ENCODE assay signal across 12 mouse cellular contexts in the genomic region with DNA sequence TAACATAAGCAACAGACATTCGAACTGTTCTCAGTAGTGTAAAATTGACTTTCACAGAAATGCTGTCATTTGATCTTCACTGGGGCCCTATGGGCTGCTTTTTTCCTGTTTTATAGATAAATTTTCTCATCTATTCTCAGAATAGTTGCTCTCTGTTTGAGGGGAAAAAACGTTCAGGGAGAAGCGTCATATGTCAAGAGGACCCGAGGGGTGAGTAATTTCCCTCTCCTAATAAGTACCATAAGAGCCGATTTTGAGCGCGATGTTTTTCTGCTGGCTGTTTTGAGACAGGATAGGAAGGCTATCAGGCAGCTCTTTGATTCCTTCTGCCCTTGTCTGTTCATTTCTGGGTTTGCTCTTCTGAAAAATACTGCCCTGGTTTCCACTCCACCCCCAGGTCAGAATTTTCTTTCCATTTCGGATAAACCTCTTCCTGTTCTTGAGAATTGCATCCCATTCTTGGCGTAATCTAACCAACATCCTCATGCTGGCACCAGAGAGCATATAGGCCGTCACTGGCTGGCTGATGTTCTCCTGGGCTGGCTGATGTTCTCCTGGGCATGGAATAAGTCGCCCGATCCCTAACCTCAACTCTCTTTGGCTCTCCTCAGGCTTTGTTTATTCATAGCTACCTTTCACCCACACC. TPM values are rescaled to one million over a fixed set of nuclear protein-coding genes. Genes with fewer than 3 reads are reported as not detected.
DNase-seq lines count a peak whose midpoint lies in the region; ATAC-seq and TF ChIP-seq lines count a peak whose summit lies in the region.
"Had no signal": no experiment of that assay in that cellular context is flagged by ENCODE, and none has a peak within 500 bp of the region (broad histone marks: within the 10 kb centered on the region; RNA-seq: fewer than 3 reads in every experiment).

No protein-coding gene starts in this region.

- no peak overlapping the region for H3K4me3 ChIP-seq in kidney, postnatal 0 days (replicated peaks; ENCODE audit: low read depth, low read length)
- no peak overlapping the region for H3K4me3 ChIP-seq in kidney, adult 2 months (ENCODE audit: insufficient read depth, low read depth, low read length)
- no peak overlapping the region for H3K4me3 ChIP-seq in liver, embryonic 14.5 days (ENCODE audit: insufficient read depth in 1 of 2, low read depth in 2 of 2, low read length in 2 of 2)
- H3K4me3 ChIP-seq in kidney, embryonic 15.5 days (replicated peaks) = no peak overlapping the region
- H3K4me3 ChIP-seq: hindbrain, embryonic 12.5 days; midbrain, embryonic 13.5 days had no signal

- H3K9me3 ChIP-seq in kidney, postnatal 0 days (replicated peaks; ENCODE audit: low read length) = no peaks in the 10 kb centered on the region
- H3K9me3 ChIP-seq in liver, embryonic 14.5 days (ENCODE audit: control insufficient read depth, low read length) = no peaks in the 10 kb centered on the region
- no peaks in the 10 kb centered on the region for H3K9me3 ChIP-seq in kidney, embryonic 15.5 days (replicated peaks)
- H3K9me3 ChIP-seq: hindbrain, embryonic 12.5 days; midbrain, embryonic 13.5 days had no signal

- peak; percentile 47 for TF ChIP-seq CTCF in kidney, postnatal 0 days (IDR thresholded peaks at IDR 0.05; ENCODE audit: low read depth)
- TF ChIP-seq CTCF in kidney, adult 2 months (conservative IDR thresholded peaks at IDR 0.05; ENCODE audit: insufficient read depth, insufficient read length, low read depth, low read length) = no peak
- TF ChIP-seq CTCF in liver, embryonic 14.5 days (IDR thresholded peaks at IDR 0.05; ENCODE audit: low read depth) = no peak

- ATAC-seq in kidney, postnatal 0 days (replicated peaks; ENCODE audit: low FRiP score, low read depth) = no peak
- ATAC-seq in liver, embryonic 14.5 days (ENCODE audit: insufficient read depth) = no peak
- ATAC-seq in kidney, embryonic 15.5 days (replicated peaks; ENCODE audit: low FRiP score) = no peak

- DNase-seq in kidney, postnatal 0 days (ENCODE audit: low spot score) = peak; percentile 19
- DNase-seq in kidney, adult 2 months = no peak
- peak; percentile 61 for DNase-seq in MEL-GATA-1-ER (ENCODE audit: extremely low read depth, low read depth)
- peak; percentile 67 for DNase-seq in c-Kit-positive CD71-positive TER-119-negative erythroid progenitor cells, embryonic 14.5 days (ENCODE audit: low read depth)
- DNase-seq in liver, embryonic 14.5 days (ENCODE audit: low read depth in 3 of 3, low spot score in 3 of 3) = no peak
- DNase-seq in left cerebral cortex, postnatal 10 days (ENCODE audit: extremely low spot score in 1 of 2, low spot score in 2 of 2) = no peak
- DNase-seq: adrenal gland, adult 2 months; cerebellum, adult 18-20 months; kidney, postnatal 36 days had no signal

- H3K27me3 ChIP-seq in kidney, postnatal 0 days (ENCODE audit: insufficient read depth, low read length) = no peaks in the 10 kb centered on the region
- H3K27me3 ChIP-seq in kidney, adult 2 months (replicated peaks; ENCODE audit: control insufficient read depth, insufficient read depth, low read length) = no peaks in the 10 kb centered on the region
- H3K27me3 ChIP-seq in liver, embryonic 14.5 days (ENCODE audit: control insufficient read depth, insufficient read depth, low read length) = no peaks in the 10 kb centered on the region
- H3K27me3 ChIP-seq in kidney, embryonic 15.5 days = no peaks in the 10 kb centered on the region

- TF ChIP-seq POLR2A in kidney, adult 2 months (IDR thresholded peaks at IDR 0.05; ENCODE audit: low read depth, low read length) = no peak

- TF ChIP-seq EP300 in liver, embryonic 14.5 days (IDR thresholded peaks at IDR 0.05; ENCODE audit: low read depth) = no peak

- no peak overlapping the region for H3K4me2 ChIP-seq in kidney, postnatal 0 days (ENCODE audit: low read length)
- peak overlapping the region; percentile 6 for H3K4me2 ChIP-seq in liver, embryonic 14.5 days (ENCODE audit: low read depth)
- H3K4me2 ChIP-seq in kidney, embryonic 15.5 days = no peak overlapping the region
- H3K4me2 ChIP-seq: hindbrain, embryonic 12.5 days; midbrain, embryonic 13.5 days had no signal

- peaks cover 7% of the 10 kb centered on the region; the same call in 1 of the 2 replicates for H3K4me1 ChIP-seq in kidney, postnatal 0 days (replicated peaks; ENCODE audit: insufficient read depth, low read length)
- H3K4me1 ChIP-seq in kidney, adult 2 months (ENCODE audit: control insufficient read depth, insufficient read depth, low read length) = no peaks in the 10 kb centered on the region
- H3K4me1 ChIP-seq in liver, embryonic 14.5 days (replicated peaks; ENCODE audit: control insufficient read depth in 2 of 2, insufficient read depth in 2 of 2, low read length in 1 of 2) = peaks cover 0 to 41% of the 10 kb centered on the region in 2 experiments
- H3K4me1 ChIP-seq in kidney, embryonic 15.5 days = peaks cover 40% of the 10 kb centered on the region

- WGBS in kidney, postnatal 0 days = 43% methylated on average over 12 of the region's 12 CpGs
- WGBS in kidney, adult 2 months = 64% methylated on average over 12 of the region's 12 CpGs
- 32% methylated on average over 12 of the region's 12 CpGs for WGBS in liver, embryonic 14.5 days (ENCODE audit: insufficient replicate concordance)
- WGBS in kidney, embryonic 15.5 days = 46% methylated on average over 12 of the region's 12 CpGs

- H3K9ac ChIP-seq in kidney, postnatal 0 days (ENCODE audit: low read depth, low read length) = no peak overlapping the region
- H3K9ac ChIP-seq in liver, embryonic 14.5 days (replicated peaks) = no peak overlapping the region
- H3K9ac ChIP-seq in kidney, embryonic 15.5 days = no peak overlapping the region
- H3K9ac ChIP-seq: hindbrain, embryonic 12.5 days; midbrain, embryonic 13.5 days had no signal

- H3K36me3 ChIP-seq in kidney, postnatal 0 days (ENCODE audit: insufficient read depth, low read length) = no peaks in the 10 kb centered on the region
- no peaks in the 10 kb centered on the region for H3K36me3 ChIP-seq in kidney, adult 2 months (ENCODE audit: control insufficient read depth, insufficient read depth, low read length)
- H3K36me3 ChIP-seq in liver, embryonic 14.5 days (replicated peaks; ENCODE audit: control insufficient read depth, insufficient read depth, low read depth) = no peaks in the 10 kb centered on the region
- no peaks in the 10 kb centered on the region for H3K36me3 ChIP-seq in kidney, embryonic 15.5 days
- H3K36me3 ChIP-seq: hindbrain, embryonic 12.5 days; midbrain, embryonic 13.5 days had no signal

- no peak overlapping the region for H3K27ac ChIP-seq in kidney, postnatal 0 days
- no peak overlapping the region for H3K27ac ChIP-seq in kidney, adult 2 months (ENCODE audit: insufficient read depth, low read depth, low read length)
- no peak overlapping the region for H3K27ac ChIP-seq in liver, embryonic 14.5 days
- no peak overlapping the region for H3K27ac ChIP-seq in kidney, embryonic 15.5 days
- H3K27ac ChIP-seq: hindbrain, embryonic 12.5 days; midbrain, embryonic 13.5 days had no signal

- intact Hi-C loops in left cerebral cortex, postnatal 10 days (cut with DNase I) = no loop called here

RNA-seq across cellular contexts. Expression of gene Sec22b, which starts 29.3 kb away (rescaled TPM):
- 97.7 and 102 TPM in 2 replicates for polyA plus RNA-seq in kidney, postnatal 0 days (2015; fragmentation: Nextera tagmentation; extraction: Ambion mirVana)
- 24.6 and 31.1 TPM in 2 replicates for polyA plus RNA-seq in kidney, adult 2 months (2012; rRNA removed)
- polyA plus RNA-seq in liver, embryonic 14.5 days (2012; rRNA removed) = 16.9 and 22.6 TPM in 2 replicates
- polyA plus RNA-seq in liver, embryonic 14.5 days (2014; fragmentation: Nextera tagmentation; extraction: Ambion mirVana) = 57.7 and 63.5 TPM in 2 replicates
- polyA plus RNA-seq in kidney, embryonic 15.5 days (2015; fragmentation: Nextera tagmentation; extraction: Ambion mirVana) = 130 TPM in 2 replicates
- 10 to 100 TPM; 63.1 to 69.7 TPM for total RNA-seq in left cerebral cortex, postnatal 10 days (2021)

RNA-seq across cellular contexts. Expression of gene Pde4dip, which starts 41.8 kb away (rescaled TPM):
- polyA plus RNA-seq in kidney, postnatal 0 days (2015; fragmentation: Nextera tagmentation; extraction: Ambion mirVana) = 17.6 and 18.0 TPM in 2 replicates
- polyA plus RNA-seq in kidney, adult 2 months (2012; rRNA removed) = 37.7 and 58.1 TPM in 2 replicates
- polyA plus RNA-seq in liver, embryonic 14.5 days (2012; rRNA removed) = 2.3 and 4.0 TPM in 2 replicates
- 5.8 and 6.7 TPM in 2 replicates for polyA plus RNA-seq in liver, embryonic 14.5 days (2014; fragmentation: Nextera tagmentation; extraction: Ambion mirVana)
- 23.2 and 23.5 TPM in 2 replicates for polyA plus RNA-seq in kidney, embryonic 15.5 days (2015; fragmentation: Nextera tagmentation; extraction: Ambion mirVana)
- 100 to 1,000 TPM; 235 to 254 TPM for total RNA-seq in left cerebral cortex, postnatal 10 days (2021)

Comparison
In these comparisons a context has a peak if more than half of its experiments do, and no peak if none do; other contexts are left out.
1. DNase-seq: peak in kidney, postnatal 0 days (single experiment), MEL-GATA-1-ER (single experiment) and c-Kit-positive CD71-positive TER-119-negative erythroid progenitor cells, embryonic 14.5 days (single experiment); none in kidney, adult 2 months (single experiment), liver, embryonic 14.5 days (0 of 3) and left cerebral cortex, postnatal 10 days (0 of 2).